Mouse (Mus musculus): ENCODE measurements at regions not wholly inside any gene's neighbourhood (a gene's known extent, or its start where the extent isn't known, plus 50 kb on each side); places are given as distances from the start of the nearest gene placed in this dataset.

- DNase-seq (ENCODE audit: extremely low read depth, insufficient read length, low spot score), result peak; percentile 30
Measured at GRCm38 (mm10) chr14:48330965-48331622, 114.8 kb upstream of the Tmem260 start.

DNA sequence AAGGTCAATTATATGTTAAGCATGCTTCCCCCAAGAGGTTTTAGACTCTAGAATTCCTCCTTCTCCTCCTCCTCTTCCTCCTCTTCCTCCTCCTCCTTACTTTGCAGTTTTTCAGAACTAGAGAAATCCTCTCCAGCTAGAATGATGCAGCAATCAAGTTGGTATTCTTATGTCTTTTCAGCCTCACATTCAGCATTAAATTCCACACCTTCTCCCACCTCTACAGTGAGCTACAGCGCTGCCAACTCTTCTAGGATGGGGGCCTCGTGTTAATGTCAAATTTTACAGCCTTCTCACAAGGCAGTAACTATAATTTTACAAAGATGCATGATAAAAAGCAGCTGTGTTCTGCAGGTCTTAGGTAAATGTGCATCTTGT, 114.3 kb upstream of the Tmem260 start:
- no peak for DNase-seq (ENCODE audit: extremely low read depth, insufficient read length, low spot score)

- peak; percentile 44 for DNase-seq (ENCODE audit: extremely low read depth, insufficient read length, low spot score)
Measured at GRCm38 (mm10) chr14:48332193-48332592, 113.7 kb upstream of the Tmem260 start.

- DNase-seq (ENCODE audit: extremely low read depth, insufficient read length, low spot score), result peak; percentile 24
Measured at GRCm38 (mm10) chr14:48332660-48333059, 113.3 kb upstream of the Tmem260 start.

DNA sequence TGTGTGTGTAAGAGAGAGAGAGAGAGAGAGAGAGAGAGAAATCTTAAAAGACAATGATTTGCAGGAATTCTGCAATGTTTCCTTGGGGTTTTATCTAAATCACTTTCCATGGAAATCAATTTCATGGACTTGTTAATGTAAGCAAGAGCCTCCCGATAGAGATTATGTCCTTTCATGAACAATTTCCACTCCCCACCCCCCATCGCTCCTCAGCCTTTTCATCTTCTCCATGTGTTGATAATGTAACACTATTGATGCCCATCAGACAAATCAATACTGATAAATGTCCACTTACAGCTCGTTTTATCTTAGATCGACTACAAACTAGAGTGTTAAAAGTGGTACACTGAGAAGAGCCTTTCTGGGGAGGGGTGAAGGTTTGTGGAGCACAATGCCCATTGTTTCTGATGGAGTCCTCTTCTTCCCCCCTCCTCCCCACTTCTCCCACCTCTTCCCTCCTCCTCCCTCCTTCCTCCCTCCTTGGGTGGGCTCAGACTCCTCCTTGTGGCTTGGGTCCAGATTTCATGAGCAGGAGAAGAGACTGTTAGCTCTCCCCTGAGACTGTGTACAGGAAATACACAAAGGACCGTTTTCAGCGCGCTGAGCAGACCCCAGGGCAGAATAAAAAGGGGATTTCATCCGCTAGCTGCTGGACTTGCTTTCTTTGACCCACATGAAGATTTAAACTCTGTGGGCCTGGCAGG, 111.7 kb upstream of the Tmem260 start:
- DNase-seq (ENCODE audit: extremely low read depth, insufficient read length, low spot score), result no peak

GRCm38 (mm10) chr14:48339434-48339833, 106.5 kb upstream of the Tmem260 start:
- DNase-seq (ENCODE audit: extremely low read depth, insufficient read length, low spot score), result no peak

GRCm38 (mm10) chr14:48342944-48343343, 103.0 kb upstream of the Tmem260 start:
- DNase-seq (ENCODE audit: extremely low read depth, insufficient read length, low spot score), result no peak

- DNase-seq (ENCODE audit: extremely low read depth, insufficient read length, low spot score), result no peak
Measured at GRCm38 (mm10) chr14:48345956-48346355, 100.0 kb upstream of the Tmem260 start.

- no peak for DNase-seq (ENCODE audit: extremely low read depth, insufficient read length, low spot score)
Measured at GRCm38 (mm10) chr14:48349392-48350044, 96.4 kb upstream of the Tmem260 start.

DNA sequence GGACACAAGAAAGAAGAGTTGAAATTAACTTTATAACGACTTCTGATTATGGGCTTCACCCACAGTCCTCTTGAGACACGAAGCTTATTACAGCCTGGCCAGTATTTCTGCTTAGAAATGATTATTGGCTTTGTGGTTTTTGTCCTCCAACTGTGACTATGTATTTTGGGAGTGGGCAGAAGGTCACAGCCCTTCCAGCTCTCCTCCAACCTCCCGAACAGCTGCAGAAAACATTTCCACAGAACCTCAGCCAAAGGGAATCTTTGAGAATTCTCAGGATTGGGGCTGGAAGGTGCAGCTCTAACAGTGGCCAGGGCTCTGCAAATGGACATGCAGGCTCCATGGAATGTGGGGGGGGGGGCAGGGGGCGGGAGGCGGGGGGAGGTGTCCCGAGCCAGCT, 94.3 kb upstream of the Tmem260 start:
- DNase-seq (ENCODE audit: extremely low read depth, insufficient read length, low spot score), result no peak

- DNase-seq (ENCODE audit: extremely low read depth, insufficient read length, low spot score), result no peak
Measured at GRCm38 (mm10) chr14:48352825-48353224, 93.1 kb upstream of the Tmem260 start.

DNA sequence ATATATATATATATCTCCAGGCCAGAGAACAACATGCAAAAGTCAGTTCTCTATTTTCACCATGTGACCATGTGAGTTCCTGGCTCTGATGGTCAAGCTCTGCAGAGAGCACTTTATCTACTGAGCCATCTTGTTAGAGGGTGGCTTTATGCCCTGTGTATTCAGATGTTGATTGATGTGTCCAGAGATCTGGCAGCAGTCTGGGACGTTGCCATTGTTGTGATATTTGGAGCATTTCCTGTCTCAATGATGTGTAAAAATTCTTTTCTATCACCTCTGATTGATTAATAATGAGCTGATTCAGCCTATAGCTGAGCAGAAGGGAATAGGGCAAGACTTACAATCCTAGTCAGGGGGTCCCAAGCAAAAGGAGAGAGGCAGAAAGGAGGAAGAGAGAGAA, 91.7 kb upstream of the Tmem260 start:
- no peak for DNase-seq (ENCODE audit: extremely low read depth, insufficient read length, low spot score)

- DNase-seq (ENCODE audit: extremely low read depth, insufficient read length, low spot score), result no peak
Measured at GRCm38 (mm10) chr14:48357441-48357840, 88.5 kb upstream of the Tmem260 start.

DNA sequence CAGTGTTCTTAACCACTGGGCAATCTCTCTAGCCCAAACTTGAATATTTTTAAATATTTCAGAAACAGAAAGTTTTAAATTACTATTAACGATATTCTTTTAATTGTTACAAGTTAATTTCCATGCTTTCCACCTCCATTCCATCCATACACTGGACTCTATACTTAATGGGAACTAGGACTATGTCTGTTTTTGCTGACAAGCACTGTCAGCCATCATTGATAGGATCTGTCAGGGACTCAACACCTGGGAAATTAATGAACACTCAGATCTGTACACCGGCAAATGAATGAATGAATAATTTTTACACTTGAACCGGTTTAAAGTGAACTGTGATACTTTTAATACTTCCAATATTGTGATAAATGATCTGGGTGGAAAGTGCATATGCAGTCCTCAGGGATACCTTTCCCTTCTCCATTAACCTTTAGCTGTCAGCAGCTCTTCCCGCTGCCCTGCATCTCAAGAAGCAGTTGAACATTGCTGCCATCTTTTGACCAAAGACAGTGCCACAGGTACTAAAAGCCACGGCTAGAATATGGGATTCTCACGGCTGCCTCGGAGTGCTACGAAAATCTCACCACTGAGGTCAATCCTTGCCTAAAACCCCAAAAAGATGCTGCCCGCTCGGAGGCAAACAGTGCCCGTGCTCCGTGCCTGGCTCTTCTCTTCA, 87.3 kb upstream of the Tmem260 start:
- no peak for DNase-seq (ENCODE audit: extremely low read depth, insufficient read length, low spot score)

GRCm38 (mm10) chr14:48361820-48362219, 84.1 kb upstream of the Tmem260 start:
- no peak for DNase-seq (ENCODE audit: extremely low read depth, insufficient read length, low spot score)

GRCm38 (mm10) chr14:48367006-48367405, 78.9 kb upstream of the Tmem260 start:
- peak; percentile 53 for DNase-seq (ENCODE audit: extremely low read depth, insufficient read length, low spot score)

DNA sequence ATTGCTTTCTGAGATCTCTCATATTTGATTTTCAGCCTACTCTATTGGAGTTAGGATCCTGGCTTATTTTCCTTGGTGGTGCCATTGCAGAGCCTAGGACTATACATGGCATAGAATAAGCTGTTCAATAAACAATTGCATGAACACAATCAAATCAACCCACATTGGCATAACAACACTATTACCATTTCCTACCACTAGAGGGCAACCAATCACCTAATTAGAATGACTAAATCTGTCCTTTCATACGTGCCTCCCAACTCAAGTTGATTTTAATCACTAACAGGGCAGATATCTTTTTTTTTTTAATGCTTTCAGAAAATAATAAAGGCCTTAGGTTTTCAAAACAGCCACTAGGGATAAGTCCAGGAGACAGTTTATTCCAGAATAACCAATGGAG, 75.6 kb upstream of the Tmem260 start:
- no peak for DNase-seq (ENCODE audit: extremely low read depth, insufficient read length, low spot score)

- no peak for DNase-seq (ENCODE audit: extremely low read depth, insufficient read length, low spot score)
Measured at GRCm38 (mm10) chr14:48371766-48372165, 74.2 kb upstream of the Tmem260 start.

- no peak for DNase-seq (ENCODE audit: extremely low read depth, insufficient read length, low spot score)
Measured at GRCm38 (mm10) chr14:48376112-48376511, 69.8 kb upstream of the Tmem260 start.

Measured in 3134 (cell line).